Mouse (Mus musculus): ENCODE results near the gene Eif3i. TPM values are rescaled to one million over a fixed set of nuclear protein-coding genes. Genes with fewer than 3 reads are reported as not detected.
A peak's percentile ranks its signal among the peaks of the same experiment; 100 is the strongest.

Eif3i gene
- total and polyA plus RNA-seq, 3 experiments: 396 to 766 (median 730) TPM

- Histone ChIP-seq H3K27me3 (ENCODE audit: control insufficient read depth in 1 of 2, insufficient read depth in 2 of 2, low read length in 2 of 2) (no peaks in the 10 kb centered on the region), H3K9ac (ENCODE audit: control insufficient read depth, low read depth, low read length, poor library complexity, severe bottlenecking) (peak overlapping the region; percentile 73), H3K4me3 (ENCODE audit: control insufficient read depth in 1 of 2, insufficient read depth in 1 of 2, low read depth in 2 of 2, low read length in 2 of 2) (peak overlapping the region; percentile 71 to 89), H3K27ac (ENCODE audit: control insufficient read depth, low read depth, low read length) (no peak overlapping the region), H3K4me1 (ENCODE audit: control insufficient read depth in 1 of 2, insufficient read depth in 2 of 2, low read length in 2 of 2) (peaks cover 0 to 15% of the 10 kb centered on the region in 2 experiments; a peak in 2 of 4 replicates), H3K9me3 (replicated peaks; ENCODE audit: insufficient read depth, low read length) (no peaks in the 10 kb centered on the region), H3K79me2 (ENCODE audit: control insufficient read depth, insufficient read depth, low read length, poor library complexity) (peaks cover 1% of the 10 kb centered on the region; the same call in 1 of the 2 replicates), H3K36me3 (ENCODE audit: control insufficient read depth in 1 of 2, insufficient read depth in 2 of 2, low read length in 2 of 2) (peaks cover 0 to 2% of the 10 kb centered on the region in 2 experiments; a peak in 2 of 4 replicates)
- DNase-seq (ENCODE audit: low read depth, low spot score): peak; percentile 92
- TF ChIP-seq TBP (IDR thresholded peaks at IDR 0.05; ENCODE audit: low read depth, low read length): 0 out of 2 replicates have a peak, but pooled peaks have one; percentile 24
- TF ChIP-seq POLR2A (IDR thresholded peaks at IDR 0.05; ENCODE audit: control insufficient read depth in 1 of 2, insufficient read depth in 1 of 2, low read depth in 1 of 2, low read length in 2 of 2, poor library complexity in 1 of 2): peak; percentile 40 to 72; a peak in 1 of 4 replicates
- TF ChIP-seq TCF12 (IDR thresholded peaks at IDR 0.05; ENCODE audit: low read depth, low read length): 0 out of 2 replicates have a peak, but pooled peaks have one; percentile 3
- TF ChIP-seq NELFE (IDR thresholded peaks at IDR 0.05; ENCODE audit: low read depth, low read length): peak; percentile 49; the same call in 1 of the 2 replicates
- TF ChIP-seq ELF1 (IDR thresholded peaks at IDR 0.05; ENCODE audit: low read depth, low read length): no peak
- TF ChIP-seq POLR2AphosphoS2 (IDR thresholded peaks at IDR 0.05; ENCODE audit: low read length): no peak
- TF ChIP-seq SIN3A (IDR thresholded peaks at IDR 0.05; ENCODE audit: low read length): peak; percentile 15; the same call in 1 of the 2 replicates
- 0 out of 2 replicates have a peak, but pooled peaks have one; percentile 18 for TF ChIP-seq MXI1 (IDR thresholded peaks at IDR 0.05; ENCODE audit: low read depth, low read length)
- TF ChIP-seq KAT2A (conservative IDR thresholded peaks at IDR 0.05; ENCODE audit: low read depth, low read length): no peak
Measured at GRCm38 (mm10) chr4:129556532-129557223, 43.8 kb downstream of the Eif3i start.

- peaks cover 0 to 2% of the 10 kb centered on the region in 2 experiments; a peak in 2 of 4 replicates for H3K36me3 ChIP-seq (ENCODE audit: control insufficient read depth in 1 of 2, insufficient read depth in 2 of 2, low read length in 2 of 2)
- H3K4me1 ChIP-seq (ENCODE audit: control insufficient read depth in 1 of 2, insufficient read depth in 2 of 2, low read length in 2 of 2): peaks cover 0 to 15% of the 10 kb centered on the region in 2 experiments; a peak in 2 of 4 replicates
- peaks cover 1% of the 10 kb centered on the region; the same call in 1 of the 2 replicates for H3K79me2 ChIP-seq (ENCODE audit: control insufficient read depth, insufficient read depth, low read length, poor library complexity)
- H3K4me3 ChIP-seq (ENCODE audit: control insufficient read depth in 1 of 2, insufficient read depth in 1 of 2, low read depth in 2 of 2, low read length in 2 of 2): peak overlapping the region; percentile 71 to 89
- DNase-seq (ENCODE audit: low read depth, low spot score): peak; percentile 43
- H3K27me3 ChIP-seq (ENCODE audit: control insufficient read depth in 1 of 2, insufficient read depth in 2 of 2, low read length in 2 of 2): no peaks in the 10 kb centered on the region
- peak overlapping the region; percentile 66 for H3K9ac ChIP-seq (ENCODE audit: control insufficient read depth, low read depth, low read length, poor library complexity, severe bottlenecking)
- H3K9me3 ChIP-seq (replicated peaks; ENCODE audit: insufficient read depth, low read length): no peaks in the 10 kb centered on the region
- H3K27ac ChIP-seq (ENCODE audit: control insufficient read depth, low read depth, low read length): peak overlapping the region; percentile 41
- TF ChIP-seq TBP (IDR thresholded peaks at IDR 0.05; ENCODE audit: low read depth, low read length): 0 out of 2 replicates have a peak, but pooled peaks have one; percentile 4
- TF ChIP-seq MEF2A (IDR thresholded peaks at IDR 0.05; ENCODE audit: extremely low read depth, insufficient replicate concordance, low read depth, low read length, poor library complexity, severe bottlenecking): no peak
- TF ChIP-seq ZKSCAN1 (IDR thresholded peaks at IDR 0.05; ENCODE audit: low read depth, low read length): no peak
- TF ChIP-seq MXI1 (IDR thresholded peaks at IDR 0.05; ENCODE audit: low read depth, low read length): 0 out of 2 replicates have a peak, but pooled peaks have one; percentile 27
- TF ChIP-seq CHD1 (IDR thresholded peaks at IDR 0.05; ENCODE audit: low read depth, low read length): 0 out of 2 replicates have a peak, but pooled peaks have one; percentile 60
- no peak for TF ChIP-seq MAZ (IDR thresholded peaks at IDR 0.05; ENCODE audit: low read depth, low read length)
- no peak for TF ChIP-seq E2F4 (IDR thresholded peaks at IDR 0.05; ENCODE audit: borderline replicate concordance, low read depth, low read length)
- no peak for TF ChIP-seq GABPA (IDR thresholded peaks at IDR 0.05; ENCODE audit: low read depth, low read length)
- no peak for TF ChIP-seq BHLHE40 (IDR thresholded peaks at IDR 0.05; ENCODE audit: borderline replicate concordance, low read depth, low read length)
- no peak for TF ChIP-seq RCOR1 (IDR thresholded peaks at IDR 0.05; ENCODE audit: low read depth, low read length)
- no peak for TF ChIP-seq ZNF384 (IDR thresholded peaks at IDR 0.05; ENCODE audit: low read depth, low read length)
- TF ChIP-seq MAX (IDR thresholded peaks at IDR 0.05; ENCODE audit: low read length): 0 out of 2 replicates have a peak, but pooled peaks have one; percentile 37
- 0 out of 2 replicates have a peak, but pooled peaks have one; percentile 48 for TF ChIP-seq ZMIZ1 (IDR thresholded peaks at IDR 0.05; ENCODE audit: low read depth, low read length)
- TF ChIP-seq POLR2A (IDR thresholded peaks at IDR 0.05; ENCODE audit: control insufficient read depth in 1 of 2, insufficient read depth in 1 of 2, low read depth in 1 of 2, low read length in 2 of 2, poor library complexity in 1 of 2): no peak
- TF ChIP-seq USF2 (IDR thresholded peaks at IDR 0.05; ENCODE audit: borderline replicate concordance in 1 of 2, insufficient read depth in 1 of 2, low read depth in 1 of 2, low read length in 2 of 2): no peak
- no peak for TF ChIP-seq SMC3 (IDR thresholded peaks at IDR 0.05; ENCODE audit: low read depth, low read length)
- no peak for TF ChIP-seq KAT2A (conservative IDR thresholded peaks at IDR 0.05; ENCODE audit: low read depth, low read length)
- TF ChIP-seq POLR2AphosphoS5 (IDR thresholded peaks at IDR 0.05; ENCODE audit: borderline replicate concordance, low read depth, low read length): no peak
- peak; percentile 28; the same call in 1 of the 2 replicates for TF ChIP-seq USF1 (IDR thresholded peaks at IDR 0.05; ENCODE audit: low read depth, low read length)
- 0 out of 2 replicates have a peak, but pooled peaks have one; percentile 20 for TF ChIP-seq POLR2AphosphoS2 (IDR thresholded peaks at IDR 0.05; ENCODE audit: low read length)
- no peak for TF ChIP-seq UBTF (IDR thresholded peaks at IDR 0.05; ENCODE audit: borderline replicate concordance, insufficient read depth, low read depth, low read length)
- no peak for TF ChIP-seq JUND (IDR thresholded peaks at IDR 0.05; ENCODE audit: low read depth, low read length)
Measured at GRCm38 (mm10) chr4:129555862-129556531, 44.5 kb downstream of the Eif3i start.
